Mouse (Mus musculus) hindbrain, embryonic 14.5 days (tissue): ENCODE data around the gene Ifi207. TPM values are rescaled to one million over a fixed set of nuclear protein-coding genes. Genes with fewer than 3 reads are reported as not detected.
"Not testable (repeated sequence)": the region's sequence is repeated elsewhere in the genome, so short reads cannot be mapped to it uniquely, and the experiment has no call there.

ENCODE experiments used
- ATAC-seq: fragments of 200-750 bp; cut with Nextera tagmentation; 2 replicates; pipeline ENCODE4 v1.8.0; 2017; ENCODE audit warnings: moderate number of reproducible peaks, mild to moderate bottlenecking, moderate TSS enrichment, moderate library complexity; ENCODE audit not compliant: low FRiP score
- DNase-seq: peaks from one replicate; pipeline ENCODE4 v3.0.0-alpha.2; 2015; ENCODE audit warnings: low spot score
- H3K27ac ChIP-seq: fragments of 300-500 bp; sonication (generic); 2 replicates; pipeline ENCODE4 v1.5.1; 2014; ENCODE audit warnings: mild to moderate bottlenecking, moderate library complexity
- H3K27me3 ChIP-seq: fragments of 300-500 bp; sonication (generic); 2 replicates; pipeline ENCODE4 v1.6.1; 2014; ENCODE audit warnings: mild to moderate bottlenecking, low read length, mixed read lengths; ENCODE audit not compliant: control insufficient read depth, insufficient read depth
- H3K36me3 ChIP-seq: fragments of 300-500 bp; sonication (generic); replicated peaks from 2 replicates; pipeline ENCODE4 v1.6.1; 2014; ENCODE audit not compliant: control insufficient read depth, insufficient read depth
- H3K4me1 ChIP-seq: fragments of 300-500 bp; sonication (generic); replicated peaks from 2 replicates; pipeline ENCODE4 v1.6.1; 2014; ENCODE audit warnings: antibody characterized with exemption, low read length, mixed read lengths; ENCODE audit not compliant: control insufficient read depth, insufficient read depth
- H3K4me2 ChIP-seq: fragments of 300-500 bp; sonication (generic); replicated peaks from 2 replicates; pipeline ENCODE4 v1.6.1; 2014; ENCODE audit warnings: mild to moderate bottlenecking, moderate library complexity
- H3K4me3 ChIP-seq: fragments of 300-500 bp; sonication (generic); replicated peaks from 2 replicates; pipeline ENCODE4 v1.5.1; 2014; ENCODE audit warnings: mild to moderate bottlenecking, low read length
- H3K9ac ChIP-seq: fragments of 300-500 bp; sonication (generic); 2 replicates; pipeline ENCODE4 v1.6.1; 2014
- H3K9me3 ChIP-seq: fragments of 300-500 bp; sonication (generic); 2 replicates; pipeline ENCODE4 v1.6.1; 2016; ENCODE audit warnings: low read length; ENCODE audit not compliant: control insufficient read depth
- WGBS: fragments of 180-500 bp; shearing (Covaris S2); extraction: QIAGEN DNeasy Blood & Tissue Kit; methylation state at CpG from one replicate; pipeline ENCODE4 v1.1.7; 2014; 5-methylcytosine and 5-hydroxymethylcytosine counted together
- polyA plus RNA-seq: library from polyadenylated mRNA; unstranded; fragments of >200 nt; fragmentation: Nextera tagmentation; extraction: Ambion mirVana; gene quantifications from 2 replicates; pipeline ENCODE4 v1.2.1, GENCODE M21; 2014

Gene Ifi207
- polyA plus RNA-seq, result 0.53 and 0.64 TPM in 2 replicates

DNA sequence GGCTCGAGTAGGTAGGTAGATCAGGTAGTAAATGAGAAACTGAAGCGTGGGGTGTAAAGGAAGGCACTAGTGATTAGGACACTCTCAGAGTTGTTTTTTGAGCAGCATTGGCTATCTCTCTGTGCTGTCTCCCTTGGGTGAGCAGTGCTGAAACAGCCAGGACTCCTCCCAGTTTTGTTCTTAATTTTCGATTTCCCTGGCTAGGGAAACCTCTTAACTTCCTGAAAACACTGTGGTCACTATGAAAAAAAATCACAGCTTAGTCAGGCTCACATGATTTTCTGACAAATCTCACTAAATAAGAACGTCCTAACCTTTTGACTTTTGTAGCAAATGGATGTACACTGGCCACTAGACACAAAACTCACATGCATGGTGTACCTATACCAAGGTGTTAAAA is at the start of gene Ifi207:
TSS of gene Ifi207 (minus strand) at position 92 of the 400 bp plus-strand sequence.
- H3K4me2 ChIP-seq, result no peak within 1 kb of the TSS
- no peak within 1 kb of the TSS for H3K4me3 ChIP-seq
- H3K27me3 ChIP-seq, result no peaks in the 10 kb centered on the region
- DNase-seq, result no peak
- H3K4me1 ChIP-seq, result no peaks in the 10 kb centered on the region
- no peak within 1 kb of the TSS for H3K9ac ChIP-seq
- 78% methylated on average over 4 of the region's 4 CpGs for WGBS
- H3K27ac ChIP-seq, result no peak within 1 kb of the TSS
- no peaks in the 10 kb centered on the region for H3K9me3 ChIP-seq
- ATAC-seq, result no peak
- H3K36me3 ChIP-seq, result no peaks in the 10 kb centered on the region

DNA sequence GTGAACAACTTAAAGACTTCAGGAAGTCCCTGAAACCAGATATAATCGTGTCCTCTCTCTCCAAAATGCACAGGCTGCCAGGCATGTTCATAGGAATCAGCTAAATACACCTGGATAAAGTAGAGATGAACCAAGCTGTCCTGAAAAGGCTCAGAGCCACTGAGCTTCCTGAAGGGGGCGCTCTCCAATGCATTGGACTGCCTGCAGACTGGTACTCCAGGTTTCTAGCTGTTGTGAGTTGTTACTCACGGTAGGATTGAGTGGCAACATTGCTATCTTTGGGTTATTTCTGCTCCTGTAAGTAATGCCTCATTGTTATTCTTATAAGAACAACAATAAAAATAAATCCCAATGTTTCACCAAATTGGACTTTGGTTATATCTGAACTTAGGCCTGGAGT is 31.9 kb upstream of the Ifi207 start:
- not testable (repeated sequence) for H3K4me2 ChIP-seq, H3K4me3 ChIP-seq, H3K27ac ChIP-seq, H3K36me3 ChIP-seq, H3K4me1 ChIP-seq, H3K9me3 ChIP-seq, H3K9ac ChIP-seq, H3K27me3 ChIP-seq, ATAC-seq, DNase-seq
- 74% methylated on average over 2 of the region's 3 CpGs for WGBS

DNA sequence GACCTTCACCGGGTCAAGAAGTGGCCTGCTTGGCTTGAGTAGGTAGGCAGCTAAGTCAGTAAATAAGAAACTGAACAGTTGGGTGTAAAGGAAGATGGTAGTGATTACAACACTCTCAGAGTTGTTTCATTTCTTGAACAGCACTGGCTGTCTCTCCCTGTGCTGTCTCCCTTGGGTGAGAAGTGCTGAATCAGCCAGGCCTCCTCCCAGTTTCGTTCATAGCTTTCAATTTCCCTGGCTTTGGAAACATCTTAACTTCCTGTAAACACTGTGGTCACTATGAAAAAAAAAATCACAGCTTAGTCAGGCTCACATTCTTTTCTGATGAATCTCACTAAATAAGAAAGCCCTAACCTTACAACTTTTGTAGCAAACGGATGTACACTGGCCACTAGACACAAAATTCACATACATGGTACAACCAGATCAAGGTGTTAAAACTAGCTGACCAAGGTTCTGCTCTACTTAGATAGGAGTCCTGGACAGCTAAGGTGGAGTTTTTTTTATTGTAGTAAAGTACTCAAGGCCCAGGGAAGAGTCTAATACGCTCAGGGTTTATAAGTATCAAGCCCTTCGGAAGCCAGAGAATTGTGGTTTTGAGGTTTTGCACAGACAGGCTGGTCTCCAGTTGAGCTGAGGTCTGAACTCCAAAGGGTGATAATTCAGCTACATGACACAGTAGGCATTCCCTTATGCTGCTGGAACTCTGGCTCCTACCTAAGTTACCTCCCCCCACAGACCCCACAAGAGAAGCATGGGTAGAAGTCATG is 25.5 kb upstream of the Ifi207 start, which contains the start of gene Ifi204:
TSS of gene Ifi204 (minus strand) at position 96 of the 770 bp plus-strand sequence.
- H3K27ac ChIP-seq, H3K4me2 ChIP-seq, H3K4me1 ChIP-seq, H3K9me3 ChIP-seq, H3K9ac ChIP-seq, H3K4me3 ChIP-seq, H3K27me3 ChIP-seq, H3K36me3 ChIP-seq, DNase-seq, ATAC-seq: not testable (repeated sequence)
- 88% methylated on average over 5 of the region's 5 CpGs for WGBS

DNA sequence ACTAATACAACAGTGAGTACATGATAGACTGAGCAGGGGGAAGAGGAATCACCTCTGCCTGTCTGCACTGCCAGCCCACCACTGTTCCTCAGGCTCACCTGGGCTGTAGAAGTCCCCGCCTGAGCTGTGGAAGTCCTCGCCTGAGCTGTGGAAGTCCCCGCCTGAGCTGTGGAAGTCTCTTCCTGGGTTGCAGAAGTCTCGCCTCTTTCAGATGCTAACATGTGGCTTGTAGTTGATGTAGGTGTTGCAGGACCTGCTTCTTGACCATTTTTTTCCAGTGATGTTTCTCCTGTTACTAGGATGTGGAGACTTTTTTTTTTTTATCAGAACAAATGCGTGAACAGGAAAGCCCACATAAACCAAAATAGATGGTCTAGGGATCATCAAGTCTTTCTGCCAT is 18.5 kb upstream of the Ifi207 start:
- not testable (repeated sequence) for ATAC-seq, H3K4me3 ChIP-seq, H3K27ac ChIP-seq, DNase-seq, H3K9me3 ChIP-seq, H3K36me3 ChIP-seq, H3K9ac ChIP-seq, H3K27me3 ChIP-seq, H3K4me2 ChIP-seq, H3K4me1 ChIP-seq
- WGBS, result 92% methylated on average over 5 of the region's 5 CpGs

DNA sequence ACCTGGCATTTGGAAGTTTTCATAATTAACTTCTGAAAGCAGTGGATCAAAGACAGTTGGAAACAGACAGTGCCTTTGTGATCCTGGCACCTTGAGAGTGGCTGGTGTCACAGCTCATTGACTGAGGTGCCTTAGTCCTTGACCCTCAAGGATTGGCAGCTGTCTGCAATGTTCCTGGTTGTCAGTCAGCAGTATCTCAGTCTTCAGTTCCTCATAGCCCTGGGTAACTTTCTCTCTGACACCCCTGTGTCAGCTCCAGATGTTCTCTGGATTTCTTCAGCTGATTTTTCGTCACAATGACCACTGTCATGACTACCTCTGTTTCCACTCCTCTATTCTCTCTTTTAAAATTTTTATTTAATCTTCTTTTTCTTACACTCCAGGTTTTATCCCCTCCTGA is 715 bp upstream of the Ifi207 start:
- DNase-seq (no peak), ATAC-seq (no peak)
- Histone ChIP-seq H3K4me1 (no peaks in the 10 kb centered on the region), H3K9me3 (no peaks in the 10 kb centered on the region), H3K4me2 (no peak overlapping the region), H3K36me3 (no peaks in the 10 kb centered on the region), H3K4me3 (no peak overlapping the region), H3K27me3 (no peaks in the 10 kb centered on the region), H3K9ac (no peak overlapping the region), H3K27ac (no peak overlapping the region)
- WGBS, result 83% methylated on average over 1 of the region's 1 CpGs

DNA sequence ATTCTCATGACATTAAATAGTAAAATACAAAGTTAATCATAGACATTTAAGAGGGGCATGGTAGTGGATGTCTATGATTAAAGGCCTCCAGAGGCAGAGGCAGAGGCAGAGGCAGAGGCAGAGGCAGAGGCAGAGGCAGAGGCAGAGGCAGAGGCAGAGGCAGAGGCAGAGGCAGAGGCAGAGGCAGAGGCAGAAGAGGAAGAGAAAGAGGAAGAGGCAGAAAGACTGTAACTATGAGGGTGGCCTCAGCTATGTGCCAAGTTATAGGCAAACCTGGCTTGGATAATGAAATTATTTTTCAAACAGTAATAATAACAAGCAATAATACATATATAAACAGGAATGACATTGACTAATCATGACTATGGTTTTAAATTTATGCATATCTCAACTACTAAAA is 1.0 kb downstream of the Ifi207 start:
- no peak overlapping the region for H3K9ac ChIP-seq
- DNase-seq (no peak), ATAC-seq (no peak)
- H3K27me3 ChIP-seq, result no peaks in the 10 kb centered on the region
- H3K27ac ChIP-seq, result no peak overlapping the region
- no peaks in the 10 kb centered on the region for H3K36me3 ChIP-seq
- no peaks in the 10 kb centered on the region for H3K9me3 ChIP-seq
- H3K4me1 ChIP-seq, result no peaks in the 10 kb centered on the region
- no peak overlapping the region for H3K4me3 ChIP-seq
- no peak overlapping the region for H3K4me2 ChIP-seq

DNA sequence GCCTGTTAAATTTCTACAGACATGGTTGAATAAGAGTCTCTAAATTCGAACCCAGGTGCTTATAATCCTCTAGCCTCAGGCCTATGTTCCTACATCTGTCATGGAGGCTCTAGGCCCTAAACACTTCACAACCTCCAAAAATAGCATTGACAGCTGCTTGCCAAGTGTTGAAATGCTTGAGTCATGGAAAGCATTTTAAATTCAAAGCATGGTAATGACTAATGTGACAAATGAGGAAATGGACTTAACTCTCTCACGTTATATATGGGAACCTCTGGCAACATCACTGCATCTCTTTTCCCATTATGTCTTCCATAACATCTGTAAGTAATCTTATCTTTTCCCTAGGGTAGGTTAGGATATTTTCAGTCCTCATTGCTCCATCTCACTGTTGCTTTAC is 4.6 kb downstream of the Ifi207 start:
- no peak overlapping the region for H3K4me2 ChIP-seq
- no peak overlapping the region for H3K9ac ChIP-seq
- no peaks in the 10 kb centered on the region for H3K36me3 ChIP-seq
- no peaks in the 10 kb centered on the region for H3K27me3 ChIP-seq
- 81% methylated on average over 2 of the region's 2 CpGs for WGBS
- ATAC-seq (no peak), DNase-seq (no peak)
- H3K4me1 ChIP-seq, result no peaks in the 10 kb centered on the region
- H3K4me3 ChIP-seq, result no peak overlapping the region
- H3K9me3 ChIP-seq, result no peaks in the 10 kb centered on the region
- no peak overlapping the region for H3K27ac ChIP-seq

DNA sequence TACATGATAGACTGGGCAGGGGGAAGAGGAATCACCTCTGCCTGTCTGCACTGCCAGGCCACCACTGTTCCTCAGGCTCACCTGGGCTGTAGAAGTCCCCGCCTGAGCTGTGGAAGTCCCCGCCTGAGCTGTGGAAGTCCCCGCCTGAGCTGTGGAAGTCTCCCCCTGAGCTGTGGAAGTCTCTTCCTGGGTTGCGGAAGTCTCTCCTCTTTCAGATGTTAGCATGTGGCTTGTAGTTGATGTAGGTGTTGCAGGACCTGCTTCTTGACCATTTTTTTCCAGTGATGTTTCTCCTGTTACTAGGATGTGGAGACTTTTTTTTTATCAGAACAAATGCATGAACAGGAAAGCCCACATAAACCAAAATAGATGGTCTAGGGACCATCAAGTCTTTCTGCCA is 6.5 kb downstream of the Ifi207 start:
- H3K4me3 ChIP-seq, DNase-seq, H3K27me3 ChIP-seq, H3K27ac ChIP-seq, ATAC-seq, H3K9me3 ChIP-seq, H3K4me2 ChIP-seq, H3K4me1 ChIP-seq, H3K36me3 ChIP-seq, H3K9ac ChIP-seq: not testable (repeated sequence)
- whole genome bisulfite sequencing, result 90% methylated on average over 4 of the region's 4 CpGs

DNA sequence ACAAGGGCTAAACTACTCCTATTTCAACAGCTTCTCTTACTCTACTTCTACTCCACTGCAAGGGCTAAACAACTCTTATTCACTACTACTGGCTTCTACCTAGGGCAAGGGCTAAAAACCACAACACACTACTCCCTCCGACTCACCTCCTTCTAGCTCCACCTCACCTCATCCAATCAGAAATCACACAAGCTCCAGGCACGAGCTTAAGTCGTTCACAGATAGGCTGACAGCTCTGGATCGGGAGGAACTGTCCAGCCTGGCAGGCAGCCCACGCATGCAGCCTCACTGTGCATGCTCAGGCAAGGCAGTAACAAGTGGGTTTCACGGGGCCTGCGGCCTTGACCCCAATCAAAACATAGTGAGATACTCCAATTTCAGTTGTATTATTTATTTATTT is 8.3 kb downstream of the Ifi207 start:
- Histone ChIP-seq H3K4me2 (no peak overlapping the region), H3K9ac (no peak overlapping the region), H3K9me3 (no peaks in the 10 kb centered on the region), H3K27ac (no peak overlapping the region), H3K36me3 (no peaks in the 10 kb centered on the region), H3K27me3 (no peaks in the 10 kb centered on the region), H3K4me3 (no peak overlapping the region), H3K4me1 (no peaks in the 10 kb centered on the region)
- WGBS, result 42% methylated on average over 7 of the region's 7 CpGs
- no peak for ATAC-seq
- DNase-seq, result no peak

DNA sequence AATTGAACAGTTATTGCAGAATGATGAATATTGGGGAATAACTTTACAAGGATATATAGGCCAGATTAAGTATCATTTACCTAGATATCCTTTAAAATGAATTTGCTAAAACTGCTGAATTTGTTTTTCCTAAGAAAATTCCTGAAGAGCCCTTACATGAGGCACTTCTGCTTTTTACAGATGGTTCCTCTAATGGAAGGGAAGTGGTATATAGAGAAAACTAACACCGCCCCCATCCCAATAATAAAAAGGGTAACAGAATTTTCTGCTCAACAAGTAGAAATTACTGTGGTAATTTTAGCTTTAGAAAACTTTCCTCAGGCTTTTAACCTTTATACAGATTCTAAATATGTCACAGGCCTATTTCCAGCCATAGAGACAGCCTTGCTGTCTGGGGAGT is 47.3 kb downstream of the Ifi207 start:
- ATAC-seq (no peak), DNase-seq (no peak)
- no peaks in the 10 kb centered on the region for H3K36me3 ChIP-seq
- H3K27ac ChIP-seq, result no peak overlapping the region
- H3K9me3 ChIP-seq, result no peaks in the 10 kb centered on the region
- no peak overlapping the region for H3K9ac ChIP-seq
- no peak overlapping the region for H3K4me2 ChIP-seq
- 91% methylated on average over 1 of the region's 1 CpGs for WGBS
- no peaks in the 10 kb centered on the region for H3K4me1 ChIP-seq
- H3K4me3 ChIP-seq, result no peak overlapping the region
- no peaks in the 10 kb centered on the region for H3K27me3 ChIP-seq
